Mouse (Mus musculus) left cerebral cortex, postnatal 36 days (tissue): Measurements from ENCODE around the gene Irak4. TPM values are rescaled to one million over a fixed set of nuclear protein-coding genes. Genes with fewer than 3 reads are reported as not detected.
A peak's percentile ranks its signal among the peaks of the same experiment; 100 is the strongest.

Experiments used
- DNase-seq, 2 experiments: peaks; one replicate each; pipeline ENCODE4 v3.0.0; 2021 to 2022; ENCODE audit warnings: low spot score in 2 of 2, mixed read lengths in 1 of 2
- intact Hi-C: fragments of 180-260 bp; cut with DNase I; formaldehyde crosslinking; loops from one replicate; pipeline ENCODE4 v1.15.1; 2025
- total RNA-seq, 2 experiments: library from RNA; stranded (reverse); gene quantifications; 2 replicates each; pipeline ENCODE4 v1.2.3; 2021

Gene Irak4
- total RNA-seq, 2 experiments from 2014 or later, result 1.7 to 2.0 TPM

DNA sequence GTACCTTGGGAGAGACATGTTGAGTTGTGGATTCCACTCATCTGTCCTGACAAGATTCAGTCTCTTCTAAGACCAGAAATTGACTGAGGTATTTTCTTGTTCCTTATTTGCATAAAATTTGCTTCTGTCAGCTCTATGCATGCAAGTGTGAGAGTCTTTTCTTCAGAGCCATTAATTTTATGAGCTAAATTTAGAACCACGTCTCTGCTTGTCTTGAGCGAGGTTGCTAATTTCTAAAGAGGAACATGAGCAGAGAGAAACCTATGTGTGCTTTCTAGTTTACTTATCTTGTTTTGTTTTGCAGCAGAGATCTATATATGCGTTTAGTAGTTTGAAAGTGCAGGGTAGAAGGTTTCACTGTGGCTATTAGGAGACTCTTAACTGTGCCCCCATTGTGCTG is 59.0 kb downstream of the Irak4 start:
- intact Hi-C loops, result loop anchor here (5.0 kb wide), 1 partner anchor 45 kb away; no protein-coding TSS in a partner anchor

DNA sequence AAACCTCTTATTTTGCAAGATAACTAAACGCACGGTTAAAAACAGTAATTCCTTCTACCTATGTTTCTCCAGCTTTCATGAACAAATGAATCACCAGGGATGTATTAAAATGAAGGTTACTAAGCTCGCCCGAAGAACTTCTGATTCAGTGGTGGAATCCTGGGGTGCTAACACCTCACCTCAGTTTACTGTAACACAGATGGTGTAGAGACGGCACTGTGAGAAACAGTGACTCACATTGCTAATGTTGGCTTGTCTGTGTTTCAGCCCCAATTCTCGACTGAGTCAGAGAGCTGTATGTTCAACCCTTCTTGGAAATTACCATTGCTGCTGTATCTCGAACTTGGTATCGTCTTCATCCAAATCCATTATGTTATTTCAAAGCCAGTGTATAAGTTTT is 64.3 kb downstream of the Irak4 start:
- DNase-seq, result peak; percentile 18 to 22
- intact Hi-C loops, result no loop called here

More for the DNA sequence above, 59.0 kb downstream of the Irak4 start:
- DNase-seq, result no peak

DNA sequence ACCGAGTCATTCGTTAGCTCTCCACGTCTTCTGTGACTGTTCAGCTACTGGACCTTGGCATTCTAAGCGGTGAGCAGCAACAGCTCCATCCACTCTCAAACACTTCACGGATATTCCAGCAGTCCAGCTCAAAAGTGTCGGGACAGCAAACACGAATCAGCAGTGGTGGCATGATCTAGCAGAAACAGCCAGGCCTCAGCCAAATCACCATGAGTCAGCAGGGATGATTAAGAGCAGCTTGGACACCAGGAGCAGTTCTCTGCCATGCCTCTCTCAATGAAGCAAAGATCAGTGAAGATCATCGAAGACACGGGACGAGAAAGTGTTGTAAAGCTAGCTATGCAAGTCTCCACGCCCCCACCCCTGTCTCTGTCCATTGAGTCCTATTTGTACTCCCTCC is 72.6 kb downstream of the Irak4 start:
- DNase-seq, result no peak
- intact Hi-C loops, result no loop called here

DNA sequence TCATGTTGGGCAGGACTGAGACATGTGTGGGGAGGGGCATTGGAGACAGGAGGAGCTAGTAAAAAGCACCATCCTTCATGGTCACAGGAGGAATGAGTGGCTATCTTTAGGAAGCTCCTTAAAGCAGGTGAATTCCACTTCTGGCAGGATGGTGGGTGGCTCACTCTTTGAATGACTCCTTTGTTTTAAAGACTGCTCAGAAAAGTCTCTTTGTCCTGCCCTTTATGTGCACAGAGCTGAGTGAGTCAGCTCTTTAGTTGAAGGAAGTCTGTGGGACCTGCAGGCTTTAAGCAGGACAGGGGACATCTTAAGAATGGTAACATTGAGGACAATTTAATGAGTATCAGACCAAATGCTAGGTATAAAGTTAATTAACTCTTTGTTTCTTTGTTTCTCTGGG is 77.5 kb downstream of the Irak4 start:
- no peak for DNase-seq
- intact Hi-C loops, result no loop called here

DNA sequence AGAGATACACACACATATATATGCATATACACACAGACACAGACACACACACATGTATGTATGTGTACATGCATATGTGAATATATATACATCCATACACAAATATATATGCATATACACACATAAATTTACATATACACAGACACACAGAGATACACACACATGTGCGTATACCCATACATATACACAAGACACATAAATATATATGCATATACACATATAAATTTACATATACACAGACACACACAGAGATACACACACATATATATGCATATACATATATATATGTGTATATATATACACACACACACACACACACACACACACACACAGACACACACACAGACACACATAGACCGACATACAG is 85.0 kb downstream of the Irak4 start:
- intact Hi-C loops, result no loop called here
- no peak for DNase-seq

DNA sequence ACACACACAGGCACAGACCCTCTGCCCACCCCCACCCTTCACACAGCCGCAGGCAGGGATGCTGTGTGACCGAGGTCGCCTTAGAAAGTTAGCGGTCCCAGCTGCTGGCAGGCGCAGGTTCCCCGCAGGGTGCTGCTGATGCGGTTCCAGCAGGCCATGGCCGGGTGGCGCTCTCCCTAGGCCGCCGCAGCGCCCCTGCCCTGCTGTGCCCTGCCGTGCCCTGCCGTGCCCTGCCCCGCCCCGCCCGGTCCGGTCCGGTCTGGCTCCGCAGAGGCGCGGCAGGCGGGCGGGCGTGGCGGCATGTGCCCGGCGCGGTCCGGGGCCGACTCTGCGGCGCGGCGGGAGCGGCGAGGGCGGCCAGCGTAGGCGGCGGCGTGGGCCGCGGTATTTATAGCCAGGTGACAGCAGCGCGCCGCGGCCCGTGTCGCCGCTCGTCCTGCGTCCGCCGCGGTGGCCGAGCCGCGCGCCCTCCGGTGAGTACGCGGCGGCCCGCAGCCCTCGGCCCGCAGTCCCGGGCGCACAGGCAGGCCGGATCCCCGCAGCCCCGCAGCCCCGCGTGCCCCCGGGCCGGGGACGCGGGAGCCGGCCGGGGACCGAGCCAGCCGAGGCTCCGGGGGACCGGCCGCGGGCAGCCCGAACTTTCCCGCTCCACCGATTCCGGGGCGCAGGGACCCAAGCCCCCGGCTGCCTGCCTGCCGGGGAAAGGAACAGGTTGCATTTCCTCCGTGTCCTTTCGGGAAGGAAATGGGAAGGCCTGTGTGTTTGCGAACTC is 85.6 kb downstream of the Irak4 start, which contains the start of gene Tmem117:
Tmem117 (plus strand) TSS at position 403 of the 772 bp plus-strand sequence.
- intact Hi-C loops, result no loop called here
- peak; percentile 22 to 62 for DNase-seq

DNA sequence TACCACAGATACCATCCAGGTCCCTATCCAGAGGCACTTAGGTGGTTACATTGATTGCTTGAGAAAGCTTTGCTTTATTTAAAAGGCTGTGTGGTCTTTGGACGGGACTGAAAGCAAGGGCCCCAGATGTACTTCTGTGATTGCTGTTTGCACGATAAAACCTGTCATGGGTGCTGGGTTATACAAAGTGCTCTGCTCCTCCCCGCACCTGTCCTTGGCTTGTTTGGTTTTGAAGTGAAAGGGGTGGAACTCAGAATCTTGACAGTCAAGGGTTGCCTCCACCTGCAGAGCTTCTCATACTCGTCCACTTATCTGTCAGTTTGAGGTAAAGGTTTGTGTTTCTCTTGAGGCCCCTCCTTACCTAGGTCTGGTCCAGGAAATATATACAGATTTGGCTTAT is 87.1 kb downstream of the Irak4 start:
- DNase-seq, result no peak
- intact Hi-C loops, result no loop called here

Other genes starting within 250 kb of the Irak4 start
- 10 to 100 TPM in 1 of 2 experiments, 1 to 10 TPM in 1; 8.9 to 11.0 TPM for gene Adamts20, start 78.2 kb upstream of the Irak4 start, total RNA-seq
- 1 to 10 TPM; 4.0 to 4.4 TPM for gene Pus7l, start 96 bp upstream of the Irak4 start, total RNA-seq
- gene Twf1, start 46.2 kb downstream of the Irak4 start, total RNA-seq, result 10 to 100 TPM; 37.3 to 39.8 TPM
- 1 to 10 TPM; 8.0 to 8.4 TPM for gene Tmem117, start 85.6 kb downstream of the Irak4 start, total RNA-seq